Mouse (Mus musculus) spleen, adult 2 months (tissue): ENCODE results near the gene S100a11. TPM values are rescaled to one million over a fixed set of nuclear protein-coding genes. Genes with fewer than 3 reads are reported as not detected.

Experiments used
- DNase-seq, 2 experiments: peaks; one replicate each; pipeline versions ENCODE4 v3.0.0 to v3.0.0-alpha.2; 2012 to 2021; ENCODE audit warnings: low spot score in 2 of 2, low read depth in 1 of 2
- H3K27ac ChIP-seq: fragments of 200-500 bp; 2 replicates; pipeline ENCODE4 v1.5.1; 2012; ENCODE audit warnings: low read length, inconsistent platforms; ENCODE audit not compliant: insufficient read depth
- H3K27me3 ChIP-seq: fragments of 200-500 bp; 2 replicates; pipeline ENCODE4 v1.6.1; 2012; ENCODE audit warnings: mild to moderate bottlenecking, moderate library complexity, low read length, inconsistent platforms; ENCODE audit not compliant: control insufficient read depth, insufficient read depth
- H3K36me3 ChIP-seq: fragments of 200-500 bp; 2 replicates; pipeline ENCODE4 v1.6.1; 2012; ENCODE audit warnings: mild to moderate bottlenecking, low read length, inconsistent platforms; ENCODE audit not compliant: control insufficient read depth, insufficient read depth
- H3K4me1 ChIP-seq: fragments of 200-500 bp; 2 replicates; pipeline ENCODE4 v1.6.1; 2011; ENCODE audit warnings: inconsistent platforms; ENCODE audit not compliant: control insufficient read depth, insufficient read depth, insufficient read length
- H3K4me3 ChIP-seq: fragments of 200-500 bp; 2 replicates; pipeline ENCODE4 v1.5.1; 2011; ENCODE audit warnings: mild to moderate bottlenecking, inconsistent platforms; ENCODE audit not compliant: insufficient read depth, insufficient read length; ENCODE audit errors: extremely low read depth
- CTCF ChIP-seq: fragments of 200-500 bp; IDR thresholded peaks from 2 replicates; pipeline ENCODE4 v1.5.1; 2011; ENCODE audit warnings: mild to moderate bottlenecking, inconsistent platforms; ENCODE audit not compliant: insufficient read depth, insufficient read length, insufficient replicate concordance; ENCODE audit errors: extremely low read depth
- POLR2A ChIP-seq: fragments of 200-500 bp; IDR thresholded peaks from 2 replicates; pipeline ENCODE4 v1.6.1; 2011; ENCODE audit warnings: low read depth, low read length, inconsistent platforms
- WGBS: fragments of 180-500 bp; shearing (Covaris S2); methylation state at CpG from one replicate; pipeline ENCODE4 v1.1.7; 2018; 5-methylcytosine and 5-hydroxymethylcytosine counted together
- polyA plus RNA-seq: library from polyadenylated mRNA; depleted of rRNA; stranded (reverse); fragments of >200 nt; gene quantifications from 2 replicates; pipeline ENCODE4 v1.2.3, GENCODE M21; 2012

The S100a11 gene
- polyA plus RNA-seq, 1 experiment = 72.5 TPM

DNA sequence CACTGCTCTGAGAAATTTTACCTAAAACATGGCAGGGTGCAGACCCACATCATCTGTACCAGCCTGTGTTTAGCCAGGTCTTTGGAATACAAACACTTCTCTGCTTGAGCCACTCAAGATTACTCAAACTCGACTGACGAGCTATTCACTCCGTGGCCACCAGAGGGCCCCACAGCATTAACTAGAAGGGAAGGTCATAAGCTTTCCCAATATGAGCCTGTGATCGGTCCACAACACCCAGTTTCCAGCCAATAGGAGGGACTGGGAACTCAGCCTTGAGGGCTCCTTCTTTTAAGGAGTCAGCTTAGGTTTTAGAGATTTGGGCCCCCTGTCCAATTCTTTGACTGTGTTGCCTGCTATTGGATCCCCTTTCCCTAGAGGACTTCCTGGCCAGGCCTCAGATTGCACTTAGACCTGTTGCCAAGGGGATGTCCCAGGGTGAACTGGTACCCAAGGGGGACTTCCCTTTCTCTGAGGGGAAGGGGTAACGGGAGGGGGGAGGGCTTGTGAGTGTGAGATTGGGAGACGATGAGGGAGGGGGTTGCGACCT, 26.9 kb downstream of the S100a11 start:
- no peaks in the 10 kb centered on the region for H3K27me3 ChIP-seq
- no peak for TF ChIP-seq POLR2A
- peak; percentile 83; the same call in 1 of the 2 replicates for TF ChIP-seq CTCF
- H3K4me1 ChIP-seq = peaks cover 27% of the 10 kb centered on the region
- no peaks in the 10 kb centered on the region for H3K36me3 ChIP-seq
- no peak overlapping the region for H3K4me3 ChIP-seq
- peak in 1 of 2 experiments; percentile 87 for DNase-seq
- WGBS = 12% methylated on average over 7 of the region's 7 CpGs
- peak overlapping the region; percentile 43 for H3K27ac ChIP-seq

DNA sequence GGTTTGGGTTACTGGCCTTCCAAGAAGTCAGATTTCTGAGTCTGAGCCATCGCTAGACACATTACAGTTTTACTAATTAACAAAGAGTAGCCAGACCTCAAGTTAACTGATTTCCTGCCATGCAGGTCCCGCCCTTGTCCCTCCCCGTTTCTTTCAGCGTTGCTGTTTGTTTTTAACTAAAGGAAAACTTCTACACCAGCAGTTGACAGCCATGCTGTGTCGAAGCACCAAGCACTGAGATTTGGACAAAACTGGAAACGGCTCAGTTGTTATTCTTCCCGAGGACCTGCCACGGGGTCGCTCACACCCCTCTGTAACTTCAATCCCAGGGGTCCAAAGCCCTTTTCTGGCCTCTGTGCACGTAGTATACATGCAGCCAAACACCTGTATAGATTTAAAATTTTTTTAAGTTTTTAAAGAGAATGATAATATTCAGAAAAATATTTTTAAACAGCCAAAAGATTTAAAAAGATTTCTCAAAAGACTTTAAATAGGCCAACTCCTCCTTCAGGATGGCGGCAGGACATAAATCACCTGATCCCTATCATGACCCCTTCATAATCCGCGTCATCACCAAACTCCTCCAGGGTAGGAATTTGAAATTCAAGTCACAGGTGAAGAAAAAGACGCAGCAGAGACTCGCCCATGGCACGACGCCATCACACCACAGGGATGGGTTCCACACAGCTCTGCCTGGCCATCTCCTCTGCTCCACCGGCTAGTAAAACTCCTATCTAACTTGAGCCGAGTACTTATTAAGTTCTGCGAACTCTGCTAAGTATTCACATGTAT, 27.7 kb downstream of the S100a11 start:
- TF ChIP-seq POLR2A (no peak), CTCF (no peak)

DNA sequence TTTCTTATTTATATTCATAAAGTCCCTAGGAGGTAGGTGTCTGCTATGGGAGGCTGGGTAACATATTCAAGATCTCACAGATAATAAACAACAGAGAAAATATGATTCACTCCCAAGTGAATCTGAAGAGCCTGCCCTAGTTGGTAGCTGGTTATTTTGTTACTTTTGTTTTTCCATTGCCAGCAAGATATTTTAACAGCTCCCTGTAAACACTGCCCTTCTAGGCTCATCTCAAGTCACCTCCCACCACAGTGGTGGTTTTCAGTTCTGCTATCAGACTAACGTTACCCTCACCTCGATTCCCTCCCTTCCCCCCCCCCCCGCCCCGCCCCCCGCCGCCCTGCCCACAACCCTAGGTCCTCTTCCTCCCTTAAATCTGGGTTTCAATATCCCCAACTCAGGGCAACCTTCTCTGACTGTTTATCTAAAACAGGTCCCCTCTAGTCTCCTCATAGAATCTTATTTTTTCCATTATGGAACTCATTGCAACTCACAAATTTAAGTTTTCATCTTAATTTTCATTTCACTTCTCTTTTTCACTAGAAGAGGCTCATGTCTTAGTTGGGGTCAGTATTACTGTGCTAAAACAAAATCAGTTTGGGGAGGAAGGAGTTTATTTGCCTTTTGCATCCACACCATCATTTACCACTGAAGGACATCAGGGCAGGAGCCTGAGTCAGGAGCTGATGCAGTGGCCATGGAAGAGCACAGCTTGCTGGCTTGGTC, 28.4 kb downstream of the S100a11 start:
- Histone ChIP-seq H3K4me1 (peaks cover 35% of the 10 kb centered on the region), H3K27me3 (no peaks in the 10 kb centered on the region), H3K27ac (peak overlapping the region; percentile 96), H3K36me3 (no peaks in the 10 kb centered on the region), H3K4me3 (no peak overlapping the region)
- under 1% methylated on average over 6 of the region's 6 CpGs for WGBS
- DNase-seq = peak in 1 of 2 experiments; percentile 53
- no peak for TF ChIP-seq CTCF
- no peak; the same call in 1 of the 2 replicates for TF ChIP-seq POLR2A

More for the DNA sequence above, 27.7 kb downstream of the S100a11 start:
- peak in 1 of 2 experiments; percentile 24 for DNase-seq
- 40% methylated on average over 20 of the region's 20 CpGs for WGBS
- Histone ChIP-seq H3K27me3 (no peaks in the 10 kb centered on the region), H3K27ac (peak overlapping the region; percentile 96), H3K36me3 (no peaks in the 10 kb centered on the region), H3K4me1 (peaks cover 34% of the 10 kb centered on the region), H3K4me3 (no peak overlapping the region)

DNA sequence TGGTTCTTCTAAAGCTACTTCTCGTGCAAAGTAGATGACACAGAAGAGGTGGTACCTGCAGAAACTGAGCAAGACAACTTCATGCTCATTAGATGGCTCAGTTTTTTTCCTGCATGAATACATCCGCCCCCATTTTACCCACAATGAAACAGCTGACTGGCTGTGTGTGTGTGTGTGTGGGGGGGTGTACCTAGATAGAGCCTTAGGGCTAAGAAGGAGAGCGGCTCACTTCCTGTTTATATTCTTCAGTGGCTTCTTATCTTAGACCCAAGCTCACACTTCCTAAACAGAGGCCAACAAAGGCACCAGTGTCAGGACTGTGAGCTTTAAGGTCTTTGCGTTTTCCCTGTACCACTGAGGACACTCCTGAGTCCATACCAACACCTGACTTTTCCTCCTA, 29.7 kb downstream of the S100a11 start:
- Histone ChIP-seq H3K36me3 (no peaks in the 10 kb centered on the region), H3K27me3 (no peaks in the 10 kb centered on the region), H3K4me3 (no peak overlapping the region), H3K4me1 (peaks cover 42% of the 10 kb centered on the region), H3K27ac (peak overlapping the region; percentile 87)
- TF ChIP-seq CTCF = no peak
- TF ChIP-seq POLR2A = peak; percentile 26; the same call in 1 of the 2 replicates
- 6% methylated on average over 4 of the region's 4 CpGs for WGBS
- DNase-seq = peak; percentile 68 to 80

DNA sequence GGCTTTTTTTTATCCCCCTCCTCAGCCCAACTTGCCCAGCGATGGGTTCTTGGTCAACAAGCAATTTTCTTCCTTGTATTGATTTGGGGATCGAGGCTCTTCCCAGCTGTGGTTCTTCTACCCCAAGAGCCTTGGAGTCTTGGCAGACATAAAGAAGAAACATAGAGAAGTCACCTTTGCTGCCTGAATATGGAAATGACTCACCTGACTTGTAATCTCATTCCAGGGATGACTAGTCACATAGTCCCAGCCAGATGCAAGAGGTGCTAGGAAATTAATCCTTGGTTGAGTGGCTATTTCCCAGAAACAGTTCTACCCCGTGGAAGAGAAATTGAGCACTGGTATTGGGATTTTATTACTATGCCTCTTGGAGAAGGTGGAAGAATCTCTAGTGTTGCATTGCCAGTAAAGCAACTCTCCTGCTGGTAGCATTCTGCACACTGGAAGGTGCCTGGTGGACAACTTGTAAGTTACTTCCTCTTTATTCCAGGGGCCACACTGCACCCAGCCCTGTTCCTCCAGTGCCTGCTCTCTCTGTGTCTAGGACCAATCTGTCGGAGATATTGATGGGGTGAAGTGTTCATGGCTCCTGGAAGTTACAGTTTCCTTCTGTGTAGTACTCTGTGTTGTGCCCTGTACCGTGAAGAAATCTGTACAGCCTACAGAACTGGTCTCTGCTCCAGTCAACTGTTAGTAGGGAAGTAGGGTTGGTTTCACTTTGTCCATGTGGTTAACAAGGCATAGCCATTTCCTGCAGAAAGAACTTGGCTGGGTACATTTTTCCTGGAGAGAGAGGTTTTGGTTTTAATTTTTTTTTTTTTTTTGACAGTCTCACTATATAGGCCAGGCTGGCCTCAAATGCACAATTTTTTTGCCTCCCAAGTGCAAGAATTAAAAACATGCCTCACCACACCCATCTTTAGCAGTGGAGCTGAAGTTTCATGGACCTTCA, 31.9 kb downstream of the S100a11 start:
- no peak overlapping the region for H3K4me3 ChIP-seq
- H3K27ac ChIP-seq = peak overlapping the region; percentile 61
- no peaks in the 10 kb centered on the region for H3K27me3 ChIP-seq
- 45% methylated on average over 5 of the region's 5 CpGs for WGBS
- DNase-seq = no peak
- TF ChIP-seq CTCF (no peak), POLR2A (no peak)
- peaks cover 47% of the 10 kb centered on the region for H3K4me1 ChIP-seq
- no peaks in the 10 kb centered on the region for H3K36me3 ChIP-seq

DNA sequence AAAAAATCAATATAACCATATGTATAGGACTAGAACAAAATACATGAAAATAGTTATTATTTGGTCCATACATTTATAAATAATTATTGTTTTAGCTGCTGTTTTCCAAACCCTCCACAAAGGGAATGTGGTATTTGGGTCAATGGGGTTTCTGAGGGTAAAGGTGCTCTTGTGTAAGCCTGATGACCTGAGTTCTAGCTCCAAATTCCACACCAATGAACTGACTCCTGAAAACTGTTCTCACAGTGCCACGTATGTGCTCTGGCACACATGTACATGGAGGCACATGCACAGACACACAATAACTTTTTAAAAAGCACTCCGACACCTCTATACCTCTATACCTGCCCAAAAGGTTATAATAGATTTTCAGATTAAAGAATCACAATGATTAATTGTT, 33.0 kb downstream of the S100a11 start:
- WGBS = 89% methylated on average over 2 of the region's 2 CpGs
- Histone ChIP-seq H3K36me3 (no peaks in the 10 kb centered on the region), H3K27me3 (no peaks in the 10 kb centered on the region), H3K4me1 (peaks cover 43% of the 10 kb centered on the region), H3K4me3 (no peak overlapping the region), H3K27ac (no peak overlapping the region)
- TF ChIP-seq POLR2A (no peak), CTCF (no peak)
- DNase-seq = no peak
